In genomic region chr6:105677149-105678031, GRCm38 (mm10) we compare ENCODE assay signal across 9 mouse cellular contexts. TPM values are rescaled to one million over a fixed set of nuclear protein-coding genes. Genes with fewer than 3 reads are reported as not detected.
A peak's percentile ranks its signal among the peaks of the same experiment; 100 is the strongest.
DNase-seq lines count a peak whose midpoint lies in the region; ATAC-seq and TF ChIP-seq lines count a peak whose summit lies in the region.
"Had no signal": no experiment of that assay in that cellular context is flagged by ENCODE, and none has a peak within 500 bp of the region (broad histone marks: within the 10 kb centered on the region; RNA-seq: fewer than 3 reads in every experiment).

TSS of gene Cntn4 (plus strand) at chr6:105677660.

- H3K27me3 ChIP-seq in heart, embryonic 14.5 days (ENCODE audit: control insufficient read depth, insufficient read depth, low read length), result peaks cover 38% of the 10 kb centered on the region
- H3K27me3 ChIP-seq in heart, adult 2 months (ENCODE audit: control insufficient read depth, insufficient read depth, low read length), result no peaks in the 10 kb centered on the region
- peaks cover 45% of the 10 kb centered on the region for H3K27me3 ChIP-seq in embryonic facial prominence, embryonic 15.5 days
- H3K27me3 ChIP-seq in stomach, embryonic 15.5 days (replicated peaks), result peaks cover 27% of the 10 kb centered on the region

- peaks cover 0 to 2% of the 10 kb centered on the region in 2 experiments; a peak in 1 of 4 replicates for H3K4me1 ChIP-seq in heart, embryonic 14.5 days (ENCODE audit: control insufficient read depth in 2 of 2, insufficient read depth in 2 of 2, low read length in 2 of 2)
- no peaks in the 10 kb centered on the region for H3K4me1 ChIP-seq in heart, adult 2 months (ENCODE audit: control insufficient read depth, insufficient read depth, low read length)
- H3K4me1 ChIP-seq in embryonic facial prominence, embryonic 15.5 days, result peaks cover 14% of the 10 kb centered on the region
- H3K4me1 ChIP-seq in stomach, embryonic 15.5 days, result peaks cover 3% of the 10 kb centered on the region; the same call in 1 of the 2 replicates

- peak within 1 kb of the TSS; percentile 6 to 30 for H3K4me3 ChIP-seq in heart, embryonic 14.5 days (ENCODE audit: control insufficient read depth in 1 of 2, insufficient read depth in 1 of 2, low read depth in 1 of 2, low read length in 2 of 2)
- no peak within 1 kb of the TSS for H3K4me3 ChIP-seq in heart, adult 2 months
- peak within 1 kb of the TSS; percentile 44 for H3K4me3 ChIP-seq in embryonic facial prominence, embryonic 15.5 days (replicated peaks)
- H3K4me3 ChIP-seq in stomach, embryonic 15.5 days (replicated peaks), result peak within 1 kb of the TSS; percentile 37

- intact Hi-C loops in heart, adult 2 months (cut with DNase I), result no loop called here

- 4% methylated on average over 35 of the region's 40 CpGs for WGBS in heart, embryonic 14.5 days
- 3% methylated on average over 40 of the region's 40 CpGs for WGBS in heart, adult 2 months
- WGBS in embryonic facial prominence, embryonic 15.5 days, result 3% methylated on average over 40 of the region's 40 CpGs
- WGBS in stomach, embryonic 15.5 days, result 2% methylated on average over 38 of the region's 40 CpGs

- H3K9me3 ChIP-seq in heart, embryonic 14.5 days (ENCODE audit: control insufficient read depth, low read length), result no peaks in the 10 kb centered on the region
- H3K9me3 ChIP-seq in embryonic facial prominence, embryonic 15.5 days (replicated peaks), result no peaks in the 10 kb centered on the region
- no peaks in the 10 kb centered on the region for H3K9me3 ChIP-seq in stomach, embryonic 15.5 days

- TF ChIP-seq EP300 in heart, adult 2 months (IDR thresholded peaks at IDR 0.05; ENCODE audit: insufficient read depth, low read depth, low read length), result no peak

- no peak within 1 kb of the TSS for H3K27ac ChIP-seq in heart, embryonic 14.5 days (replicated peaks in 1 of 2; ENCODE audit: control insufficient read depth in 1 of 2, insufficient read depth in 1 of 2, low read depth in 2 of 2, low read length in 2 of 2)
- H3K27ac ChIP-seq in heart, adult 2 months, result no peak within 1 kb of the TSS
- no peak within 1 kb of the TSS for H3K27ac ChIP-seq in embryonic facial prominence, embryonic 15.5 days (replicated peaks)
- no peak within 1 kb of the TSS for H3K27ac ChIP-seq in stomach, embryonic 15.5 days

- DNase-seq in heart, adult 2 months, result no peak
- DNase-seq in ZHBTc4 (ENCODE audit: low read depth, low spot score), result peak; percentile 82
- DNase-seq in kidney, postnatal 14 days, result peak; percentile 10
- DNase-seq in mesoderm, embryonic 11.5 days (ENCODE audit: low read depth, low spot score), result peak; percentile 65
- no peak for DNase-seq in urinary bladder, adult 18-20 months (ENCODE audit: low spot score in 2 of 2)

- H3K9ac ChIP-seq in heart, embryonic 14.5 days (ENCODE audit: low read length), result no peak within 1 kb of the TSS
- H3K9ac ChIP-seq in heart, adult 2 months (ENCODE audit: low read depth, low read length), result no peak within 1 kb of the TSS
- no peak within 1 kb of the TSS for H3K9ac ChIP-seq in embryonic facial prominence, embryonic 15.5 days
- no peak within 1 kb of the TSS for H3K9ac ChIP-seq in stomach, embryonic 15.5 days

- peak within 1 kb of the TSS; percentile 58 for H3K4me2 ChIP-seq in heart, embryonic 14.5 days (ENCODE audit: low read length)
- H3K4me2 ChIP-seq in embryonic facial prominence, embryonic 15.5 days (replicated peaks), result peak within 1 kb of the TSS; percentile 70
- peak within 1 kb of the TSS; percentile 68 for H3K4me2 ChIP-seq in stomach, embryonic 15.5 days

- no peak for TF ChIP-seq POLR2A in heart, adult 2 months (IDR thresholded peaks at IDR 0.05; ENCODE audit: insufficient read depth, low read depth, low read length)

- ATAC-seq in heart, embryonic 14.5 days (ENCODE audit: insufficient number of reproducible peaks, insufficient read depth, low FRiP score, low read depth), result no peak; the same call in 1 of the 2 replicates
- peak; percentile 69 for ATAC-seq in embryonic facial prominence, embryonic 15.5 days (ENCODE audit: insufficient number of reproducible peaks, low FRiP score, low TSS enrichment, low read depth)
- ATAC-seq in stomach, embryonic 15.5 days (ENCODE audit: insufficient read depth, low FRiP score, low read depth), result peak; percentile 43; the same call in 1 of the 2 replicates

- TF ChIP-seq CTCF in heart, adult 2 months (IDR thresholded peaks at IDR 0.05), result no peak

- no peaks in the 10 kb centered on the region for H3K36me3 ChIP-seq in heart, embryonic 14.5 days (ENCODE audit: control insufficient read depth, insufficient read depth, low read length)
- H3K36me3 ChIP-seq in heart, adult 2 months (ENCODE audit: control insufficient read depth, insufficient read depth, low read length), result no peaks in the 10 kb centered on the region
- H3K36me3 ChIP-seq in embryonic facial prominence, embryonic 15.5 days, result no peaks in the 10 kb centered on the region
- H3K36me3 ChIP-seq in stomach, embryonic 15.5 days, result no peaks in the 10 kb centered on the region
- H3K36me3 ChIP-seq: G1E had no signal

- no peaks in the 10 kb centered on the region for H3K79me2 ChIP-seq in heart, adult 2 months (replicated peaks; ENCODE audit: control insufficient read depth, insufficient read depth, low read length)

RNA-seq across cellular contexts. Expression of gene Cntn4, which starts in this region (rescaled TPM):
- 0.39 and 1.5 TPM in 2 replicates for polyA plus RNA-seq in heart, embryonic 14.5 days (2014; fragmentation: Nextera tagmentation; extraction: Ambion mirVana)
- not detected for total RNA-seq in heart, adult 2 months (2021)
- 0.04 TPM in 1 of 2 replicates, not detected in the other for polyA plus RNA-seq in heart, adult 2 months (2012; rRNA removed)
- 13.8 and 15.3 TPM in 2 replicates for polyA plus RNA-seq in embryonic facial prominence, embryonic 15.5 days (2015; fragmentation: Nextera tagmentation; extraction: Ambion mirVana)
- polyA plus RNA-seq in stomach, embryonic 15.5 days (2015; fragmentation: Nextera tagmentation; extraction: Ambion mirVana), result 2.3 and 2.8 TPM in 2 replicates
- polyA plus RNA-seq: G1E had no signal

Comparison
In these comparisons a context has a peak if more than half of its experiments do, and no peak if none do; other contexts are left out.
1. DNase-seq: peak in ZHBTc4 (single experiment), kidney, postnatal 14 days (single experiment) and mesoderm, embryonic 11.5 days (single experiment); none in heart, adult 2 months (0 of 2) and urinary bladder, adult 18-20 months (0 of 2).
2. Peak in every context shown above with its lines, with median percentiles within 50 percentile points of each other: H3K4me2 ChIP-seq.